Mouse (Mus musculus) brain, adult 2 months (tissue): Measurements from ENCODE around the gene Nr5a1.
A peak's percentile ranks its signal among the peaks of the same experiment; 100 is the strongest.

ENCODE experiments used
- DNase-seq: peaks from one replicate; pipeline ENCODE4 v3.0.0; 2011; ENCODE audit warnings: low read depth, low spot score

Nr5a1 gene

DNA sequence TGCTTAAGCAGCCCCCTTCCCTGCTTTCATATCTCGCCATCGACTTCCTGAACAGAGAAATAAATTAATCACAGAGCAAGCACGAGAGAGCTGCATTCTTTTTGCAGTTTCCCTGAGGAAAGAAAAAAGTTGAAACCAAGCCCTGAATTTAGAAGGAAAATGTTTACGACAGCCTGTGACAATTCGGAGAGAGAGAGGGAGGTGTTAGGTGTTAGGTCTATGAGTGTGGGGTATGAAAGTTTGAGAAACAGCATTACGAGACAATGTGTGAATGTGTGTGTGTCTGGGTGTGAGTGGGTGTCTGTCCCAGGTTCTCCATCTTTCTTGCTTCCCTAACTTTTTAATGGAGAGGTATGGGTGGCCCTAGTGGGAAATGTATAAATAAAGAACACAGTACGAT is 62.2 kb downstream of the Nr5a1 start:
- DNase-seq, result peak; percentile 54

GRCm38 (mm10) chr2:38650340-38650739 is 64.0 kb downstream of the Nr5a1 start:
- DNase-seq, result no peak

GRCm38 (mm10) chr2:38647661-38648060 is 66.7 kb downstream of the Nr5a1 start:
- peak; percentile 45 for DNase-seq

DNA sequence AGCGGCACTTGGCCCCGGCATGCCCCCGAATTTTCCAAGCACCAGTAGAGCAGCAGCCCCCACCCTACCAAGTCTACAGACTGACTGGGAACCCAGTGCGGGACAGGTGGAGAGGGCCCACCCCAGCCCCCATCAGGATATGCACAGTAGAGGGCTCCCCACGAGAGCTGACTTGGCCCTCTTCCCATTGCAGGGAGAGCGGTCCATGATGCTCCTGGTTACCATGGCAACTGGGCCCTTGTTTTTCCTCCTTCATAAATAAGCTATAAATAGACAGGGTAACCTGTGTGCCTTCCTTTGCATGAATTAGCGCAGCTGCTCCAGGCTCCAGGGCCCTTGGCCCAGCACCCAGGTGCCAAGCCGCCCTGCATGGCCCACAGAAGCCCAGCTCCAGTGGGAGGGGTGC is 67.1 kb downstream of the Nr5a1 start:
- DNase-seq, result peak; percentile 85

- peak; percentile 85 for DNase-seq
Measured at GRCm38 (mm10) chr2:38645936-38646335, 68.4 kb downstream of the Nr5a1 start.

DNA sequence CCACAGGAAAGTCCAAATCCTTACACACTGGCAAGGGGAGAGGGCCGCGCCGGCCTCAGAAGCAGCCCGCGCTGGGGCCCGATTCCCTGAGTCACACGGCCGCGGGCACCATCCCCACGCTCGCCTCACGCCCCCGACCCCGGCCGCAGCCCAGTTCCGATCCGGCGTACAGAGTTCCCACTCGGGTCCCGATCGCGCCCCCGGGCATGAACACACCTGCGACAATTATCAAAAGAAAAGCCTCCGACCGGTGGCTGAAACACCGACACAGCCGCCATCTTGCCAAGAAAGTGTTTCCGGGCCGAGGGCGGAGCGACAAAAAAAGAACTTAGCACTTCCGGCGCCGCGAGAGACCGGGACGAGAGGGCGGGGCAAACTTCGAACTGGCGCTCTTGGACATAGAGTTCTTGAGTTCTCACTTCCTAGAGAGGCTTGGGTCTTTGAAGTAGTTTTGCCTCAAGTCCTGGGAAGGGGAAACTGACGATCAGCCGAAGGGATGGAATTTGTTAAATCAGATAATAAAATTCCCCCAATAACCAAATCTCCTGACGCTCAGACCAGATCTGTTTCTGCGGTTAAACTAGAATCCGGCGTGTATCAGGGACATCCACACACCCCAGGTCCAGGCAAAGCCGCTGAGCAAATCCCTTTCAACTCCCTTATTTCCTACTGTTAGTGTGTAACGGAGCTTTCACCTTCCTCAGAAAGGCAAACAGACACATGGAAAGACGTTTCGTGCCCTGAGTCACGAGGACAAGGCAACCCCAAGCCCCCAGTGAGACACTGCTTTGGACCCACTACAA is 70.5 kb downstream of the Nr5a1 start, which contains the start of gene Psmb7:
TSS of gene Psmb7 (minus strand) at position 463 of the 803 bp plus-strand sequence.
- DNase-seq, result peak; percentile 96
